11 mouse cellular contexts compared by ENCODE assay signal in genomic region chr6:140620531-140621349, GRCm38 (mm10). TPM values are rescaled to one million over a fixed set of nuclear protein-coding genes. Genes with fewer than 3 reads are reported as not detected.
A peak's percentile ranks its signal among the peaks of the same experiment; 100 is the strongest.
DNase-seq lines count a peak whose midpoint lies in the region; TF ChIP-seq lines count a peak whose summit lies in the region.
"Had no signal": no experiment of that assay in that cellular context is flagged by ENCODE, and none has a peak within 500 bp of the region (broad histone marks: within the 10 kb centered on the region; RNA-seq: fewer than 3 reads in every experiment).

No protein-coding gene starts in this region.

- H3K4me2 ChIP-seq in myocyte (ENCODE audit: low read depth): peak overlapping the region; percentile 80
- H3K4me2 ChIP-seq: hindbrain, embryonic 15.5 days had no signal

- no peak overlapping the region for H3K4me3 ChIP-seq in myocyte
- H3K4me3 ChIP-seq: heart, adult 2 months; hindbrain, embryonic 15.5 days had no signal

- H3K36me3 ChIP-seq in myocyte (ENCODE audit: control insufficient read depth, insufficient read depth): no peaks in the 10 kb centered on the region
- H3K36me3 ChIP-seq: hindbrain, embryonic 15.5 days had no signal

- no peak overlapping the region for H3ac ChIP-seq in myocyte (ENCODE audit: control insufficient read depth, insufficient read length)

- peaks cover 17% of the 10 kb centered on the region for H3K79me2 ChIP-seq in myocyte (ENCODE audit: control insufficient read depth, insufficient read depth)

- DNase-seq in gastrocnemius, adult 18-20 months (ENCODE audit: low spot score): peak; percentile 18
- no peak for DNase-seq in gastrocnemius, postnatal 14 days
- peak; percentile 55 for DNase-seq in A20 (ENCODE audit: low read depth, low spot score)
- DNase-seq in T-cell, adult 2 months (ENCODE audit: low spot score): peak; percentile 22
- DNase-seq in layer of hippocampus, adult 9-11 months: no peak
- no peak for DNase-seq in spleen, postnatal 10 days (ENCODE audit: low spot score in 2 of 2)
- DNase-seq in left cerebral cortex, postnatal 10 days (ENCODE audit: extremely low spot score in 1 of 2, low spot score in 2 of 2): no peak
- DNase-seq: cerebellum, adult 11-12 months; heart, adult 2 months had no signal

- no peaks in the 10 kb centered on the region for H3K27me3 ChIP-seq in myocyte (ENCODE audit: control insufficient read depth, insufficient read depth, insufficient read length)
- H3K27me3 ChIP-seq: hindbrain, embryonic 15.5 days had no signal

- intact Hi-C loops in gastrocnemius, postnatal 14 days (cut with DNase I; ENCODE audit: low total_unique reads): no loop called here
- intact Hi-C loops in left cerebral cortex, postnatal 10 days (cut with DNase I): no loop called here

- TF ChIP-seq POLR2A in myocyte (IDR thresholded peaks at IDR 0.05; ENCODE audit: insufficient read length, low read depth): no peak

TF ChIP-seq in myocyte, 11 proteins besides CTCF, POLR2A, EP300 and RAD21:
- peak in 1 of 3 experiments; percentile 34 for TF ChIP-seq MYOD1 (IDR thresholded peaks at IDR 0.05; ENCODE audit: control insufficient read depth in 1 of 3, insufficient read length in 2 of 3, low read depth in 2 of 3)
- no peak for TF ChIP-seq MAX (IDR thresholded peaks at IDR 0.05; ENCODE audit: low read depth)
- no peak for TF ChIP-seq POLR2AphosphoS2 (IDR thresholded peaks at IDR 0.05; ENCODE audit: insufficient read length, low read depth)
- no peak for TF ChIP-seq SRF (IDR thresholded peaks at IDR 0.05; ENCODE audit: control insufficient read depth, insufficient read length, low read depth)
- no peak for TF ChIP-seq E2F4 (IDR thresholded peaks at IDR 0.05; ENCODE audit: insufficient read depth)
- TF ChIP-seq REST (IDR thresholded peaks at IDR 0.05; ENCODE audit: insufficient read depth, insufficient read length): no peak
- no peak for TF ChIP-seq TCF12 (IDR thresholded peaks at IDR 0.05; ENCODE audit: insufficient read depth, poor library complexity, severe bottlenecking)
- TF ChIP-seq CEBPB (IDR thresholded peaks at IDR 0.05; ENCODE audit: insufficient read depth, poor library complexity, severe bottlenecking): no peak
- no peak for TF ChIP-seq TCF3 (IDR thresholded peaks at IDR 0.05; ENCODE audit: insufficient read length, low read depth)
- TF ChIP-seq MYOG (IDR thresholded peaks at IDR 0.05; ENCODE audit: control insufficient read depth in 1 of 3, insufficient read depth in 1 of 3, insufficient read length in 2 of 3, low read depth in 2 of 3): peak in 1 of 3 experiments; percentile 14

RNA-seq across cellular contexts. Expression of gene Aebp2, which starts 1.7 kb away (rescaled TPM):
- 10 to 100 TPM; 31.8 to 36.4 TPM for total RNA-seq in gastrocnemius, adult 18-20 months (2021)
- 10 to 100 TPM; 29.9 to 32.0 TPM for total RNA-seq in gastrocnemius, postnatal 14 days (2021)
- polyA plus RNA-seq in myocyte (2012; fragmentation: generic; extraction: Trizol): 18.7 TPM
- 10 to 100 TPM; 42.8 to 45.6 TPM for total RNA-seq in left cerebral cortex, postnatal 10 days (2021)

Comparison
In these comparisons a context has a peak if more than half of its experiments do, and no peak if none do; other contexts are left out.
1. DNase-seq: peak in gastrocnemius, adult 18-20 months (single experiment), A20 (single experiment) and T-cell, adult 2 months (single experiment); none in gastrocnemius, postnatal 14 days (single experiment), layer of hippocampus, adult 9-11 months (single experiment), spleen, postnatal 10 days (0 of 2) and left cerebral cortex, postnatal 10 days (0 of 2).